Mouse (Mus musculus) liver, embryonic 16.5 days (tissue): Measurements from ENCODE around the gene Crk. TPM values are rescaled to one million over a fixed set of nuclear protein-coding genes. Genes with fewer than 3 reads are reported as not detected.

Experiments
- ATAC-seq: fragments of 200-750 bp; cut with Nextera tagmentation; 2 replicates; pipeline ENCODE4 v1.8.0; 2017; ENCODE audit warnings: low read depth, mild to moderate bottlenecking, moderate number of reproducible peaks, moderate library complexity
- H3K27ac ChIP-seq: fragments of 300-500 bp; sonication (generic); 2 replicates; pipeline ENCODE4 v1.5.1; 2014; ENCODE audit warnings: mild to moderate bottlenecking, low read length
- H3K27me3 ChIP-seq: fragments of 300-500 bp; sonication (generic); 2 replicates; pipeline ENCODE4 v1.6.1; 2014; ENCODE audit warnings: low read depth, low read length, mixed read lengths; ENCODE audit not compliant: control insufficient read depth, insufficient read depth
- H3K36me3 ChIP-seq: fragments of 300-500 bp; sonication (generic); 2 replicates; pipeline ENCODE4 v1.6.1; 2014; ENCODE audit warnings: mild to moderate bottlenecking; ENCODE audit not compliant: control insufficient read depth, insufficient read depth
- H3K4me1 ChIP-seq: fragments of 300-500 bp; sonication (generic); 2 replicates; pipeline ENCODE4 v1.6.1; 2014; ENCODE audit warnings: low read depth, low read length, mixed read lengths; ENCODE audit not compliant: control insufficient read depth
- H3K4me2 ChIP-seq: fragments of 300-500 bp; sonication (generic); 2 replicates; pipeline ENCODE4 v1.6.1; 2014; ENCODE audit warnings: low read depth, low read length, mixed read lengths
- H3K4me3 ChIP-seq: fragments of 300-500 bp; sonication (generic); 2 replicates; pipeline ENCODE4 v1.5.1; 2014; ENCODE audit warnings: low read depth, mild to moderate bottlenecking, low read length
- H3K9ac ChIP-seq: fragments of 300-500 bp; sonication (generic); 2 replicates; pipeline ENCODE4 v1.6.1; 2014; ENCODE audit warnings: low read depth, low read length
- H3K9me3 ChIP-seq: fragments of 300-500 bp; sonication (generic); replicated peaks from 2 replicates; pipeline ENCODE4 v1.6.1; 2016; ENCODE audit warnings: low read length; ENCODE audit not compliant: control insufficient read depth
- WGBS: fragments of 180-500 bp; shearing (Covaris S2); extraction: QIAGEN DNeasy Blood & Tissue Kit; methylation state at CpG from one replicate; pipeline ENCODE4 v1.1.7; 2014; ENCODE audit not compliant: insufficient replicate concordance; 5-methylcytosine and 5-hydroxymethylcytosine counted together
- polyA plus RNA-seq: library from polyadenylated mRNA; unstranded; fragments of >200 nt; fragmentation: Nextera tagmentation; extraction: Ambion mirVana; gene quantifications from 2 replicates; pipeline ENCODE4 v1.2.1, GENCODE M21; 2015

Crk gene
- polyA plus RNA-seq, 1 experiment from 2014 or later, result 30.4 TPM

DNA sequence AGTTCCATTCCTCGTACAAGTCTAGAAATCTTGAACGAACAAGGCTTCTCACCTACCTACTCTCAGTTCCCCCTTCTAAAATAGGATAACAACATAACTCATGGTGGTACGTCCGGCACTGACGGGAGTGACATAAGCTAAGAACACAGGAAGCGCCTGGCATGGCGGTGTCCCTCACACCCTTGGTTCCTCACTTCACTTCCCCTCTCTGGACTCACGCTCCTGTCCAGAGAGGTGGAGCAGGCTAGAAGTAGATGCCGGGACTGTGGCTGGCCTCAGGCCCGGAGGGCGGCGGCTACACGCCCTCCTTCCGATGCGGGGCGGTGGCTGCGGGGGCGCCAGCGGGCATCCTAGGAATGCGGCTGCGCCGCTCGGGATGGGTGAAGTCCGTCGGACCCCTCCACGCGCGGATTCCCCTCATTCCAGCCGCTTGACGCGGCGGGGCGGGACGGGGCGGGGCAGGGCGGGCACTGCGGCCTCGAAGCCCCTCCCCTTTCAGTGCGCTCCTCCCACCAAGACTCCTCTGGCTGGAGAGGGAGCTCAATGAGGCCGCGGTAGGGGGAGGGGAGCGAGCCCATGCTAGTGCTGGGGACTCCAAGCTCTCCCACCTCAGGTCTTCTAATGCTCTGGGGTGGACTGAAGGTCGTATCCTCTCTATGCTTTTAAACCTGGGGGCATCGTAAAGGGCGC lies 25.1 kb upstream of the Crk start:
- WGBS, result under 1% methylated on average over 44 of the region's 45 CpGs
- no peaks in the 10 kb centered on the region for H3K27me3 ChIP-seq
- peak overlapping the region; percentile 76 for H3K4me3 ChIP-seq
- peaks cover 3% of the 10 kb centered on the region; the same call in 1 of the 2 replicates for H3K36me3 ChIP-seq
- H3K4me1 ChIP-seq, result peaks cover 63% of the 10 kb centered on the region
- H3K27ac ChIP-seq, result peak overlapping the region; percentile 95
- peak overlapping the region; percentile 80 for H3K9ac ChIP-seq
- peak overlapping the region; percentile 100 for H3K4me2 ChIP-seq
- peak; percentile 59 for ATAC-seq
- no peaks in the 10 kb centered on the region for H3K9me3 ChIP-seq

DNA sequence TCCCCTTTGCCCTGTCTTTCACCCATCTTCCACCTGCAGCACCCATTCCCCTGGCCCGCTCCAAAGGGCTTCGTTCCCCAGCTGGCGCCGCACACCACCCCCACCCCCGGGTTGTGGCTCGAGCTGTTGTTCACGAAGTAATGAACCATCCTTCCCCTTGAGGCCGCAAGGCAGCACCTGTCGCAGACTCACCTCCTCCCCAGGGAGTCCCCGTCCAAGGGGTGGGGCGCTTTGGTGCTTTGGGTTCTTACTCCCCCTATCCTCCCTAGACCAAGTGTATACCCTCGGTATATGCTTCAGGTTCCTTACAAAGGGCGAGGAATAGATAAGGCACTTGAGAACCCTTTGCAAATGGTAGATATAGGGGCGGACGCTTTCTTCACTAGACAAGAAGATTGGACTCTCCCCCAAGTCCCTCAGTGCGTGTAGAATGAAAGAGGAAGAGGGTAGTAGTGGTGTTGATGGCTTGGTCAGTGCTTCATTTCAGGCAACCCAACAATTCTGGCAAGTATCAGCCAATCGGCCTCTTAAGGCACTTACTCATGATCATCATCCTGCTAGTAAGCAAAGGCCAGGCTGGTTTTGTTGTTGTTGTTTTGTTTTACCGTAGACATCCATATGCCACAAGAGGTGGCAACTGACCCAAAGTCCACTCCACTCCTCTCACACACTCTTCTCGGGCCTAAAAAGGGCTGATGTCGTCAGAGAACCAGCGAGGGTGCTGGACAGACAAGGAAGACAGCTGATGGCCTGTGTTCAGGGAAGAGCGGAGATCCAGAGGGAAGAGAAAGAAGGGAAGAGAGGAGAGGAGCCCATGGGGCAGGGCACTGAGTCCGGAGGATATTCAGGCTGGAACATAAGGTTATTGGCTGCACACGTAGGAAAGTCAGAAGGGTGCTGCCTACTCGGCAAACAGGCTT lies 24.3 kb upstream of the Crk start:
- Histone ChIP-seq H3K9ac (peak overlapping the region; percentile 80), H3K4me1 (peaks cover 60% of the 10 kb centered on the region)
- WGBS, result 18% methylated on average over 25 of the region's 25 CpGs

DNA sequence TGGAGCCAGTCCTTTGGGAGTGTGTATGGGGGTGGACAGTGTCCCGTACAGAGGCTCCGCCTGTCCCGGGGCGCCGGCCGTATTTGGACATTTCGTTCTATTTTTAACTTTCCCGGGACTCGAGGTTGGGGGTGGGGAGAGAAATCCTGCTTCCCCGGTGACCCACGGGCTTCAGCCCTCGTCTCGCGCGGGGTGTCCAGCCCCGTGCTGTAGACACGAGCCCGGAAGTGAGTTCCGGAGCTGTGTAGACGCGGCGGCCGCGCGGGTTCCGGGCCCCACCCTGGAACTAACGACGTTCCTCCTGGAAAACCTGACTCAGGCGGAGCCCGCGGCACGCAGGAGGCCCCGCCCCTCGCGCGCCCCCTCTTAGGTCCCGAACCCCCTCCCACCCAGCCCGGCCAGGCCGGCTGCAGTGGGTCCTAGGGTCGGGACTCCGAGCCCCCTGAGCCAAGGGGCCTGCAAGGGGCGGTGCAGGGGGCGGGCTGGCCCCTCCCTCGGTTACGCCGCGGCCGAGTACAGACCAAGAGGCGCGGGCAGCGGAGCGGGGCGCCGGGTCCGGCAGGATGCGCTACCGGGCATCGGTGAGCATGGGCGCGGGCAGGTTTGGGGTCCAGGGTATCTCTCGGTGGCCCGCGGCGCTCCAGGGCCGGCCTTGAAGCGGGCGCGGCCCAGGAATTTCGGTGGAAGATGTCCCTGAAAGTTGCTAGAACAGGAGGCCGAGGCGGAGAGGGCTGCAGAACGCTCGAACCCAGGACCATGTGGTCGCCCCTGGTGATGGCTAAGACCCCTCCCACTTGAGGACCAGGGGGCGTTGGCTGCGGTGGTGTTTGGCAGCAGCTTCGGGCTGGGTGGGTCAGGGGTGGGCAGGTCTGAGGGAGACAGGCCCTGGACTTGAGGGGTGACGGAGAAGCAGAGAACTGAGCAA lies 23.2 kb upstream of the Crk start:
- H3K27ac ChIP-seq, result peak overlapping the region; percentile 95
- H3K9ac ChIP-seq, result peak overlapping the region; percentile 80
- H3K27me3 ChIP-seq, result no peaks in the 10 kb centered on the region
- H3K4me2 ChIP-seq, result peak overlapping the region; percentile 100
- ATAC-seq, result peak; percentile 22
- no peaks in the 10 kb centered on the region for H3K9me3 ChIP-seq
- 1% methylated on average over 78 of the region's 78 CpGs for WGBS
- peaks cover 6% of the 10 kb centered on the region for H3K36me3 ChIP-seq
- H3K4me1 ChIP-seq, result peaks cover 51% of the 10 kb centered on the region
- peak overlapping the region; percentile 76 for H3K4me3 ChIP-seq

More for the DNA sequence above, 24.3 kb upstream of the Crk start:
- Histone ChIP-seq H3K4me2 (peak overlapping the region; percentile 100), H3K36me3 (peaks cover 3% of the 10 kb centered on the region; the same call in 1 of the 2 replicates), H3K9me3 (no peaks in the 10 kb centered on the region), H3K27ac (peak overlapping the region; percentile 95), H3K4me3 (peak overlapping the region; percentile 76), H3K27me3 (no peaks in the 10 kb centered on the region)
- ATAC-seq, result peak; percentile 33

DNA sequence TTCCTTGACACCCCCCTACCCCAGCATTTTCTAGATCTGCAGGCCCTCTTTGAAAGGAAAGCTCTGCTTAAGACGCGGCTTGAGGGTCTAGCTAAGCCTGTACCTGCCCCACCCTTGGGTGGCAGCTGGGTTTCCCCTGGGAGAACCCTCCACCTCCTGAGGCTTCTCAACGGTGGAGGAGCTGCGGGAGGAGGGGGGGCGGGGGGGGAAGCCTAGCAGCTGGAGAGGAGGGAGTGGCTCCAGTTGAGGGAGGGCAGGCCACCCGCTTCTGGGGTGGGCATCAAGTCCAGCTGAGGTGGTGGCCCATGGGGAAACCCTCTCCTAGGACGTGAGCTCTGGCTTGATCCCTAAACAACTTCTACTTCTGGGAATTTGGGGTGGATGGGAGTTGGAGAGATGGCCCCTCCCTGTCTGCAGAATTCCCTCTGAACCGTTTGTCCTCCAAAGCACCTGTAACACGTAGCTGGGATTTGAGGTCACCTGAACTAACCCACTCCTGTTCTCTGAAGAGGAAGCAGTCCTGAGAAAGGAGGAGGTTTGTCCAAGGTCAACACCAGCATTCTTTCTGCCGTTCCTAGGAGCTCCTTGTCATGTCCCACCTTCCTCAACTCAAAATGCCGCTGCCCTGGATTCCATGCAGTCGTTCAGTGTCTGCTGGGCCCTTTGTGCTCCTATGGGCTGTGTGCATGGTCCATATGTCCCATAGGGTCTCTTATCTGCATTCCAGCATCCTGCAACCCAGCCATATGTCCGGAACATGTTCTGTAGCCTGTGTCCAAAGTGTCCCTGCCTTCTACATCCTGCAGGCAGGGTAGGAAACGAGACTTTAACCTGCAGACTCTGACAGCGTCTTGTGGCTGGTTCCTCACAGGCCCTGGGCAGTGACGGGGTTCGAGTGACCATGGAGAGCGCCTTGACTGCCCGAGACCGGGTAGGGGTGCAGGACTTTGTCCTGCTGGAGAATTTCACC lies 22.2 kb upstream of the Crk start:
- Histone ChIP-seq H3K4me1 (peaks cover 51% of the 10 kb centered on the region), H3K27ac (no peak overlapping the region; the same call in 1 of the 2 replicates), H3K9ac (peak overlapping the region; percentile 80), H3K36me3 (peaks cover 13% of the 10 kb centered on the region), H3K27me3 (no peaks in the 10 kb centered on the region), H3K4me3 (peak overlapping the region; percentile 76), H3K4me2 (peak overlapping the region; percentile 100), H3K9me3 (no peaks in the 10 kb centered on the region)
- ATAC-seq, result no peak
- WGBS, result 61% methylated on average over 19 of the region's 20 CpGs

DNA sequence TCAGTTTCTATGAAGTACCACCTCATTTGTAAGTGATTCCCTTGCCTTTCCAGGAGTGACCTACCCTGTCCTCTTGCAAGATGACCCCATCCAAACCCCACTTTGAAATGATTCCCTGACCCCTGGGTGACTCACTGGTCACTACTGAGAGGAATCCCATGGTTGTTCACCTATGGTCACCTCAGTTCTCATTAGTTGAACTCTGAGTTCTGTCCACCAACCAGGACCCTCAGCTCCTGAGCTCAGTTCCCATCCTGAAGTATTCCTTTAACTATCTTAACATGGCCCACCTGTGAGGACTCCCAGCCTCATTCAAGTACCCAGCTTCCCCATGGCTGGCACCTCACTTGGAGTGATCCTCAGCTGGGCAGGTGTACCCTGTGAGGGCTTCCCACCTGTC lies 21.2 kb upstream of the Crk start:
- H3K4me1 ChIP-seq, result peaks cover 41% of the 10 kb centered on the region

DNA sequence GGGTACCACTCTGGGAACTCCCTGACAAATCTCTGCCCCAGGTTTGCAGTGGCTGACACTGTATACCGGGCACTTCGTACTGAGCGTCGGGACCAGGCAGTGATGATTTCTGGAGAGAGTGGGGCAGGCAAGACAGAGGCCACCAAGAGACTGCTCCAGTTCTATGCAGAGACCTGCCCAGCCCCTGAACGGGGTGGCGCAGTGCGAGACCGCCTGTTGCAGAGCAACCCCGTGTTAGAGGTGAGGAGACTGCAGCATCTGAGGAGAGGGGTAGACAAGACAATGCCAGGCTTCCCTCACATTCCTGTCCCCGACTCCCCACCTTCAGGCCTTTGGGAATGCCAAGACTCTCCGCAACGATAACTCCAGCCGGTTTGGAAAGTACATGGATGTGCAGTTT lies 20.7 kb upstream of the Crk start:
- no peak overlapping the region for H3K9ac ChIP-seq
- 90% methylated on average over 13 of the region's 13 CpGs for WGBS
- H3K27me3 ChIP-seq, result no peaks in the 10 kb centered on the region
- no peak overlapping the region for H3K27ac ChIP-seq
- ATAC-seq, result no peak
- H3K4me3 ChIP-seq, result no peak overlapping the region
- no peak overlapping the region for H3K4me2 ChIP-seq
- H3K9me3 ChIP-seq, result no peaks in the 10 kb centered on the region
- peaks cover 37% of the 10 kb centered on the region for H3K4me1 ChIP-seq
- peaks cover 17% of the 10 kb centered on the region for H3K36me3 ChIP-seq

More for the DNA sequence above, 21.2 kb upstream of the Crk start:
- H3K27me3 ChIP-seq, result no peaks in the 10 kb centered on the region
- H3K9ac ChIP-seq, result no peak overlapping the region
- no peak for ATAC-seq
- no peak overlapping the region for H3K27ac ChIP-seq
- H3K4me2 ChIP-seq, result no peak overlapping the region
- H3K9me3 ChIP-seq, result no peaks in the 10 kb centered on the region
- H3K4me3 ChIP-seq, result no peak overlapping the region
- H3K36me3 ChIP-seq, result peaks cover 17% of the 10 kb centered on the region

DNA sequence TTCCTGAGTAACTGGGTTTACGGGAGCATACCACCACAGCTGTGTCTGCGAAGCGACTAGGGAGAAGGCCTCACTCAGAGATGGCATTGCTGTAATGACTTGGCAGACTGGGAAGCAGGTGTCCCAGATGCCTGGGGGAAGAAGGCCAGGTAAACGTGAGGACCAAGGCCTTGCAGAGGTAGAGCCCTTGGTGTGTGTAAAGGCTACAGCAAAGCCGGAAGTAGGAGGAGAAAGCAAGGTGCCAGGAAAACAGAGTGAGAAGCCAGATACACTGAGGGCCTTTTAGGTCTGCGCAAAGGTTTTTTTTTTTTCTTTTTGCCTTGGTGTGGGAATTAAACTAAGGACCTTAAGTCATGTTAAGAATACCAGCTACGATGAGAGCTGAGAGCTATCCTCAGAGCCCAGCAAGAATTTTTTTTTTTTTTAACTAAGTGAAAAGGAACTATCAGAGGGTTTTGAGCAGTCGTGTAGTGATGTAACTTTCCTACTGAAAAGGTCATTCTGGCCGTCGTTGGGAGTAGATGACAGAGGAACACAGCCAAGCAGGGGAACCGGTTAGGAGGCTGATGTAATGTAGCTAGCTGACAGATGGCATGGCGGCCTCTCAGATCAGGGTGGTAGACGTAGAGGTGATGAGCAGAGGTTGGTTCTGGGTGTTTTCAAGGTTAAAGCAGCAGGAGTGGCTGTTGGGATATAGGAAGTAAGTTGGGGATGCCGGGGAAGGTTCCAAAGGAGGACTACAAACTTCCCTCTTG lies 19.9 kb upstream of the Crk start:
- Histone ChIP-seq H3K4me1 (peaks cover 28% of the 10 kb centered on the region), H3K9me3 (no peaks in the 10 kb centered on the region), H3K9ac (no peak overlapping the region), H3K4me2 (no peak overlapping the region), H3K36me3 (peaks cover 17% of the 10 kb centered on the region), H3K4me3 (no peak overlapping the region), H3K27me3 (no peaks in the 10 kb centered on the region), H3K27ac (no peak overlapping the region)
- ATAC-seq, result no peak
- 75% methylated on average over 14 of the region's 14 CpGs for WGBS
